Mouse (Mus musculus) adrenal gland, postnatal 10 days (tissue): ENCODE results near the gene Amhr2. TPM values are rescaled to one million over a fixed set of nuclear protein-coding genes. Genes with fewer than 3 reads are reported as not detected.

Experiments
- DNase-seq: peaks from one replicate; pipeline ENCODE4 v3.0.0; 2021; ENCODE audit warnings: mixed read lengths
- total RNA-seq, 2 experiments: library from RNA; stranded (reverse); gene quantifications; 2 replicates each; pipeline ENCODE4 v1.2.3; 2021

The Amhr2 gene
- total RNA-seq, 2 experiments from 2014 or later, result 1.7 to 2.1 TPM

DNA sequence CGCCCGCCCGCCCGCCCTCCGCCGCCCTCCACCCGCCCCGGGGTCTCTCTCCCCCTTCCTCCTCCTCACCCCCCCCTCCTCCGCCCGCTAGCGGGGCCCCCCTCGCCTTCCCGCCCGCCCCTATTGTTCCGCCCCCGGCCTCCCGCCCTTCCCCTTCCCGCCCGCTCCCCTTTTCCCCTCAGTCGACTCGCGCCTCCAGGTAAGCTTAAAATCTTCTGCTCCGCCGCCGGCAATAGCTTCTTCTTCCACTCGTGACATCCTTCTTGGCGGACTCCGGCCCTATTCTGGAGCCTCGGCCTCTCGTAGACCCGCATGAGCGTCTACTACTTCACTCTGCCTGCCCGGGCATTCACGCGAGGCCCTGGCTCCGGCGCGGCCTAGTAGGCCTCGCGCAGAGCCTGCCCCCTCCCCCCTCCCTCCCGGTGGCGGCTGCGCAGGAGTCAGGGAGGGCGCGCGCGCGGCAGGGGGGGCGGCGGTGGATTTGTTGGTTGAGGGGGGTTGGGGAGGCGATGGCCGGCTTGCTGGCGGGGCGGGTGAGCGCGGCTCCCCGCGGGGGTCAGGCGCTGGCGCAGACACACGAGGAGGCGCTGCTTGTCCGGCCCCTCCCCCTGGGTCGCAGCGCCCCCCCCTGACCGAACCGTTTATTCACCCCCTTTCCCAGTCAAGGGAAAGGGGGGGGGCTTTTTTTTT, 25.6 kb downstream of the Amhr2 start:
- DNase-seq, result peak; percentile 90

DNA sequence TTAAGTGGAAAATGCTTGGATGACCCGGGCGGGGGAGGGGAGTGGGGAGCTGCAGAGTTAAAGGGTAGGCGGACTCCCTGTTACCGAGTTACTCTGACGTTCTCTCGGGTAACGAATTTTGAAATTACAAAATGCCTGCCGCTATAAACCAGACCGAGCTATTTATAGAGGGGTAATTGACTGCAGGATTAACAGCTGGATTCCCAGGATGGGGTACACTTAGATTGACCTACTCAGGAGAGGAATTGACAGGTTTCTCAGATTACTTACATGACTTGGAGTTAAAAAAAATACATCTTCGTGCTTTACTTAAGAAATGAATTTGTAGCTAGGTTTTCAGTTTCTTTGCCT, 26.1 kb downstream of the Amhr2 start:
- no peak for DNase-seq

DNA sequence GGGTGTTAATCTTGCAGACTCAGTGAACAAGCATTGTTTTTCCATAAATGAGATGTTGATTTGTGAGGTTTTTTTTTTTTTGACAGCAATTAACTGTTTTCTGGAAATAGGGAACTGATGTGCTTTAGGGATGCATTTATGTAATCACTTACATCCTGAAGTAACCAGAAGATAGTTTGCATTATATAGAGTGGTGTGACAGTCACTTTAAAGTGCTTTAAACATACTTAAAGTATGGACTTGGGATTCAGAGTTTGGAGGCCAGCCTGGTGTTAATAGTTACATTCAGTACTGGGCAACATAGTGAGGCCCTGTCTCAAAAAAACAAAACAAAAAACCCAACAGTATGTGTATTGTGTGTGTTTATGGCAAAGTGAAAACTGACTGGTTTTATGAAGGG, 26.6 kb downstream of the Amhr2 start:
- DNase-seq, result no peak

DNA sequence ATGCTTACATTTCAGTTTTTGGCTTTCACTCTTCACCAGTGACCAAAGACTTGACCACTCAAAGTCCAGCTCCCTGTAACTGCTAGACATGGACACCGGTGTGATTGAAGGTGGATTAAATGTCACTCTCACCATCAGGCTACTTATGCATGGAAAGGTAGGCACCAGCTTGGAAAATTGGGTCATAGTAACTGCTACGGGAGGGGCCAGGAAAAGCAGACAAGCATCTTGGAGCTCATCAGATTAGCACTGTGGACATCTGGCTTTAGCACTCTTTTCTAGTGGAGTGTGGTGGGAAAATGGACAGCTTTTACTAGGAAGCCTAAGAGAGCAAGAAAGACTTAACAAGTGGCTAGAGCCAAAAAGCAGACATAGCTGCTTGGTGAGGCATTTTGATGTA, 28.1 kb downstream of the Amhr2 start:
- DNase-seq, result no peak

DNA sequence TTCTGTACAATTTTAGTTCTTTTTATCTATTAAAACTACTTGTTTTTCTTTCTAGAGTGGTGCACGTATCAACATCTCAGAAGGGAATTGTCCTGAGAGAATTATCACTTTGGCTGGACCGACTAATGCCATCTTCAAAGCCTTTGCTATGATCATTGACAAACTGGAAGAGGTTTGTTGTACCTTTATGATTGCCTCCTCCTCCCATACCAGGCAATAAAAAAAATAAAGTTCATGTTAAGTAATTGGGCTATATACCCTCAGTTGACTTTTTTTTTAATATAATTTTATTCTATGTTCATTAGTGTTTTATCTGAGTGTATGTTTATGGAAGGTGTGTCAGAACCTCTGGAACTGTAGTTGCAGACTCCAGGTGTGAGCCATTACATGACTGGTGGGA, 29.4 kb downstream of the Amhr2 start:
- DNase-seq, result no peak

DNA sequence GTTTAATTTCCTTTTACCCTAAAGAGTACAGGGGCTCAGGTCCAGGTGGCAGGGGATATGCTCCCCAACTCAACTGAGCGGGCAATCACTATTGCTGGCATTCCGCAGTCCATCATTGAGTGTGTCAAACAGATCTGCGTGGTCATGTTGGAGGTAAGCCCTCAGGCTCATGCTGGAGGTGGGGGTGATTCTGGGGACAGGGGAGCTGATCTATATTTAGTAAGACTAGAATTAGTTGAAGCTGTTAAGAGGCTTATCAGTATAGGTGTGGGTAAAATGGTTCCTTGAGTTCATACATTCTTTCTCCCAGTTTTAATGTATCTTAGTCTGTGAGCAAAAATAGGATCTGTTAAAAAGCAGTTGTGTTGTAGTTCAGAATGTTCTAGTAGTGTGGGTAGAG, 38.0 kb downstream of the Amhr2 start:
- no peak for DNase-seq

DNA sequence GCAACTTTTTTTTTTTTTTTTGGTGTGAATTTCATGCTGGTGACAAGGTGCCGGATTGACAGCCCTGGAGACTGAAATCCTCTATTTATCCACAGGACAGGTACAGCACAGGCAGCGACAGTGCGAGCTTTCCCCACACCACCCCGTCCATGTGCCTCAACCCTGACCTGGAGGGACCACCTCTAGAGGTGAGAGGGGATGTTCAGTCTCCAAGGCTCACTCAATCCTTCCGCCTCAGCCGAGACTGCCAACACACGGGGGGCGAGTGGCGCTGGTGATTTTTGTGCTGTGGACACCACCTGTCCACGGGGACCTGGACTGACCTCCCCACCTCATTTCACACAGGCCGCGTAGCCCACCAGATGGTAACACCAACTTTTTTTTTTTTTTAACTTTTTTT, 40.7 kb downstream of the Amhr2 start:
- no peak for DNase-seq

DNA sequence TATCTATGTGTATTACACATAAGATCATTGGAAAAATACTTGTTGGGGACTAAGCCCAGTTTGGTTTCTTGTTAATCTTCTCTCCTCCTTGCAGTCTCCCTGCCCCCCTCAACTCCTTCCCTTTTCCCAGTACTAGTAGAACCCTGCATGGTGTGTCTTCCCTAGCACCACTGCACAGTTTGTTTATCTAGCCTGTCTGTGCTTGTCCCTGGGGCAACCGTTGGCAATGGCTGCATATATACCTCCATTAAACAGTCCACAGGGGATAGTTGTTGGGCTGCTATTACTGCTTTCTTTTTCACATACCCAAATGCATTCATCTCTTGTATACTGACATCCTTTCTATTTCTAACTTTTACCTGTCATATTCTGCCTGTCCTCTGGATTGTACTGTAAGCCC, 42.5 kb downstream of the Amhr2 start:
- no peak for DNase-seq

DNA sequence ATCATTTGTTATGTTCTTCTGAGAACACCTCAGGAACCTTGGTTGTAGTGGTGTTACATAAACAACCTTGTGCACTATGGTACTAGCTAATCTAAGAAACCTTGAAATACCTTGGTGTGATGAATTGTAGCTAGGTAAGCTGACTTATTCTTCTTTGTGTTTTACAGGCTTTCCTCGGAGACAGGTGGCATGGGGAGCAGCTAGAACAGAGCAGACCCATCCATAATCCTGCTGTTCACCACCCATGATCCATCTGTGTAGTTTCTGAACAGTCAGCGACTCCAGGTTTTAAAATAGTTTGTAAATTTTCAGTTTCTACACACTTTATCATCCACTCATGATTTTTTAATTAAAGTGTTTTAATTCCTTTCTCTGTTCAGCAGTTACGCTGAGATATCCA, 53.2 kb downstream of the Amhr2 start:
- DNase-seq, result no peak

DNA sequence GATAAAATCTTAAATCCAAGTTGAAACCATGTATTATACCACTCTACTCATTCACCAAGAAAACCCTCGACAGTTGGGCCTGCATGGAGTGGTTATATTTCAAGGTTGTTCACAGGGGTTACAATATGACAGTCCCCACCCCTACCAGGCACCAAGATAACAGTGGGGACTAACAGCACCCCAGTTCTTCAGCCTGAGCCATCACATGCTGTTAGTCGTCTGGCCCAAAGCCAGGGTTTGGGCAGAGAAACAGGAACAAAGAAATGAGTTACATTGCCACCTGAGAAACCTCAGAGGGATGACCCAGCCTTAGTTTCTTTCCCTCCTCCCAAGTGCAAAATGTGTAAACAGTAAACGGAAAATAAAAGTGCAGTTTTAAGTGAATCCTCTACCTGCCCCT, 54.2 kb downstream of the Amhr2 start:
- no peak for DNase-seq

DNA sequence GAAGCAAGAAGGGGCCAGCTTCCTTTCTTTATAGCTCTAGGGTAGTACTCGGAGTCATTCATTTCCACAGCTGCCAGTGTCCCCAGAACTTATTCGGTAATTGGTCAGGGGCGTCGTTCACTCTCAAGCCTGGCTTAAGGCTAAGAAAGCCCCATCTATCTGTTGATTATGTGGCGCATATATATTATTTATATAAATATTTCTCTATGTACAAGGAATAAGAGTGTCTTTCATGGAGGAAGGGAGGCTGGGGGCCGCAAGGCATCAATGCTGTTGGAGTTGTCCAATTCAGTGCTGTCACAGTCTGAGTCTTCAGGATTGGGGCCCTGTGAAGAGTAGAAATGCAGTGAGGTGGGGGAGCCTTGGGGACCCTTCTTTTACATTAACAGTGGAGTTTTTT, 54.7 kb downstream of the Amhr2 start:
- DNase-seq, result no peak

DNA sequence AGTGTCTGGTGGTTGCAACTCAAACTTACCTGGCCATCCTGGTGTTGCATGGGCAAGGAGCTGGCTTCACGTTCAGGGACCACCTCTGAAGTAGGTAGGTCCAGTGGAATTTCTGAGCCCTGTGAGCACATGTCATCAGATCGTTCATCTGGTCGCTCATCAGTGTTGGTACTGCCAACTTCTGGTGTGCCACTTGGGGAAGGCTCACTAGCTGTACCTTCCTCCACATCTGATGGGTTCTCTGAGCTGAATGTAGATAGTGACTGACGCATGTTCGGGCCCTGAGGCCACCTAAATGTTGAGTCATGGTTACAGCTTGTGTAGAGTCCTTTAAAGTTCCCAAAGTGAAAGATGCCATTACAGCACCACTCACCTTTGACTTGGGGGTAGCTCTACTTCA, 55.3 kb downstream of the Amhr2 start:
- DNase-seq, result no peak

DNA sequence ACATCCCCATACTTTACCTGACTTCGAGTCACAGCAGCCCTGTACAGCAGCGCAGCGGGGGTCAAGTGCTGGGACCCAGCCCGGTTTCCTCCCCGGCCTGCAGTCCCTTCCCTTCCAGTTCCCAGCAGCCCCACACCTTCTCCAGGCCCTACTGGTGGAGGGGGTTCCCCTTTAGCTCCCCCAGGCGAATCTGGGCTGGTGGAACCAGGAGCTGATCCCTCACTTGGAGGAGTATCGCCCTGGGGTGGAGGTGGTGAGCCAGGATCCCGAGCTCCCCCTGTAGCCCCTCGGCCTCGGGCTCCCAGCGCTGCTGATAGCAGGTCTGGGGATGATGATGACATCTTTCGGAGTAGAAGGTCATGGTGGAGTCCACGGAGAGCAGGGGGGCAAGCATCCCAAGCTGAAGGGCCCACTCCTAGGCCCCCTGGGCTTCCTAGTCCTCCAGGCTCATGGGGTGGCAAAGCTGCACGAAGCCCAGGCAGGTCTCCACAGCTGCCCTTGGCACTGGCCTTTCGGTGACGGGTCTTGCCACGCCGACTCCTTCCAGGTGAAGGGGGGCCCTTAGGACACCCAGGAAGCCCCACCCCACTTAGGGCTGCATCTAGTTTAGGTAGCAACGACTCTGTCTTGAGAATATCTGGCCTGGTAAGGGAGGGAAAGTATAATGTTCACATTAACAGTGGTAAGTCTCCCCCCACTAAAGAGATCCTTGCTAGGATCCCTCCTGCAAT, 56.1 kb downstream of the Amhr2 start:
- DNase-seq, result no peak

DNA sequence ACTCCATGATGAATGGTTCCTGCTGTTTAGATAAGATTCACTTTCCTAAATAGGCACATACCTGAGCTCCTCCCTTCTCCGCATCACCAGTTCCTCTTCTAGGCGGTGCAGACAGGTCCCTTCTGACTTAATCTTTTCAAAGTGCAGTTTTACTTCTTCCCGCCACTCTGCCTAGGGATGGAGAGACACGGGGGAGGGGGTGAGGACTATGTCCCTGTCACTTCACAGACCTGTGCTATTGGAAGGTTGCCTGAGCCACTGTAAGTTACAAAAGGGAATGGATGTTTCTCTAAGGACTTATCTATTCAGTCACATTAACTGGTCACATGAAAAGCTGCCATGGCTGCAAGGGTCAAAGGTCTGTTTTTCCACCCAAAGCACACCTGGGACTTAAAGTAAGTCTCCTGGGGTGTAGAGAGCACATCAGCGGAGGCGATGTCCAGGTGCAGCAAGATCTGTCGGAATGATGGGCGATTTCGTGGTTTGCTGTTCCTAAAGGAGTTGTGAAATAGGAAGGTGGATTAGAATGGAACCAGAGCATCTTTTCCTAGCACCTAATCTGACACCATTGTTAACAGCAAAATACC, 57.2 kb downstream of the Amhr2 start:
- DNase-seq, result no peak

DNA sequence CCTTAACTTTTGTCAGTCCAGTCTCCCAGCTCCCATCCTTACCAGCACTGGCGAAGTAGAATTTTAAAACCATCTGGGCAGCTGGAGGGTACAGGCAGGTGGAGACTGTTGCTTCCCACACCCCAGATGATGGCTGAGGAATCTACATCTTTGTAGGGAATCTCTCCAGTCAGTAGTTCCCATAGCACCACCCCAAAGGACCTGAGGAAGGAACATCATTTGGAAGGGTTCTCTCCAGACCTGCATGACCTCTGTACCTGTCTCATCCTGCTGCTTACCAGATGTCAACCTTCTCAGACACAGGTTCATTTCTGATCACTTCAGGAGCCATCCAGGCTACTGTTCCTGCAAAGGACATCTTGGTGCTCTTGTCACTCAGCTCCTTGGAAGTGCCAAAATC, 58.3 kb downstream of the Amhr2 start, which contains the start of gene Gm10337:
Gm10337 (plus strand) TSS at position 276 of the 400 bp plus-strand sequence.
- DNase-seq, result no peak

Other genes with a start within 250 kb of the Amhr2 start
- 10 to 100 TPM; 66.7 to 84.9 TPM for gene Zfp740, start 242.1 kb upstream of the Amhr2 start, total RNA-seq
- 100 to 1,000 TPM; 155 to 156 TPM for gene Csad, start 240.6 kb upstream of the Amhr2 start, total RNA-seq
- gene Itgb7, start 213.4 kb upstream of the Amhr2 start, total RNA-seq, result 1 to 10 TPM; 6.4 to 7.1 TPM
- 10 to 100 TPM; 22.7 to 30.3 TPM for gene Rarg, start 187.8 kb upstream of the Amhr2 start, total RNA-seq
- not detected for gene Gm9918, start 174.8 kb upstream of the Amhr2 start, total RNA-seq
- gene Mfsd5, start 165.9 kb upstream of the Amhr2 start, total RNA-seq, result 10 to 100 TPM; 29.0 to 29.4 TPM
- 10 to 100 TPM in 1 of 2 experiments, 1 to 10 TPM in 1; 8.8 to 11.9 TPM for gene Espl1, start 149.1 kb upstream of the Amhr2 start, total RNA-seq
- 100 to 1,000 TPM; 342 to 354 TPM for gene Pfdn5, start 119.3 kb upstream of the Amhr2 start, total RNA-seq
- 10 to 100 TPM; 50.0 to 62.5 TPM for gene Myg1, start 113.7 kb upstream of the Amhr2 start, total RNA-seq
- 10 to 100 TPM; 21.4 to 24.7 TPM for gene Aaas, start 94.6 kb upstream of the Amhr2 start, total RNA-seq
- 1 to 10 TPM in 1 of 2 experiments, under 1 TPM in 1; 0.15 to 2.3 TPM for gene Sp7, start 78.2 kb upstream of the Amhr2 start, total RNA-seq
- gene Sp1, start 39.2 kb upstream of the Amhr2 start, total RNA-seq, result 10 to 100 TPM; 67.8 to 83.4 TPM
- 10 to 100 TPM; 46.9 to 53.1 TPM for gene Prr13, start 13.7 kb downstream of the Amhr2 start, total RNA-seq
- gene Pcbp2, start 25.2 kb downstream of the Amhr2 start, total RNA-seq, result 100 to 1,000 TPM; 703 to 724 TPM
- 1 to 10 TPM; 3.7 to 4.1 TPM for gene Gm10337, start 58.4 kb downstream of the Amhr2 start, total RNA-seq
- 10 to 100 TPM in 1 of 2 experiments, 1 to 10 TPM in 1; 7.7 to 11.2 TPM for gene Map3k12, start 71.7 kb downstream of the Amhr2 start, total RNA-seq
- gene Tarbp2, start 72.8 kb downstream of the Amhr2 start, total RNA-seq, result 10 to 100 TPM; 36.0 to 43.1 TPM
- gene Npff, start 79.6 kb downstream of the Amhr2 start, total RNA-seq, result 1 to 10 TPM; 2.5 to 5.9 TPM
- 1 to 10 TPM in 1 of 2 experiments, not detected in 1; 1.5 TPM for gene Gm28047, start 179.7 kb downstream of the Amhr2 start, total RNA-seq
- 10 to 100 TPM; 68.5 to 80.8 TPM for gene Atf7, start 180.1 kb downstream of the Amhr2 start, total RNA-seq
- 10 to 100 TPM; 41.9 to 42.3 TPM for gene Atp5g2, start 227.0 kb downstream of the Amhr2 start, total RNA-seq